Mouse (Mus musculus): ENCODE measurements around the gene Gm4353. TPM values are rescaled to one million over a fixed set of nuclear protein-coding genes. Genes with fewer than 3 reads are reported as not detected.
A peak's percentile ranks its signal among the peaks of the same experiment; 100 is the strongest.

Gene Gm4353
- polyA plus RNA-seq, 1 experiment from 2014 or later: 1.1 TPM

- H3K27me3 ChIP-seq (ENCODE audit: insufficient read depth, low read length): peaks cover 40% of the 10 kb centered on the region
- peak overlapping the region; percentile 99 for H3K4me2 ChIP-seq
- ATAC-seq (ENCODE audit: insufficient read depth): peak; percentile 2; the same call in 1 of the 2 replicates
- no peaks in the 10 kb centered on the region for H3K4me1 ChIP-seq (ENCODE audit: insufficient read depth)
- no peak overlapping the region for H3K27ac ChIP-seq (ENCODE audit: low read depth)
- WGBS: 22% methylated on average over 15 of the region's 15 CpGs
- no peak for DNase-seq
- peak overlapping the region; percentile 50 for H3K4me3 ChIP-seq (ENCODE audit: low read depth, low read length)
- H3K9ac ChIP-seq: no peak overlapping the region
- H3K9me3 ChIP-seq (ENCODE audit: low read depth, low read length): no peaks in the 10 kb centered on the region
- no peak for TF ChIP-seq CTCF (IDR thresholded peaks at IDR 0.05; ENCODE audit: low read depth)
- no peaks in the 10 kb centered on the region for H3K36me3 ChIP-seq (ENCODE audit: insufficient read depth)
Measured at GRCm38 (mm10) chr7:116040470-116041019, 43.9 kb downstream of the Gm4353 start.

GRCm38 (mm10) chr7:116039538-116040466 is 44.6 kb downstream of the Gm4353 start:
- Histone ChIP-seq H3K9me3 (ENCODE audit: low read depth, low read length) (no peaks in the 10 kb centered on the region), H3K36me3 (ENCODE audit: insufficient read depth) (no peaks in the 10 kb centered on the region), H3K4me2 (peak overlapping the region; percentile 99), H3K27ac (ENCODE audit: low read depth) (no peak overlapping the region), H3K9ac (peak overlapping the region; percentile 24; the same call in 1 of the 2 replicates), H3K4me1 (ENCODE audit: insufficient read depth) (no peaks in the 10 kb centered on the region), H3K4me3 (ENCODE audit: low read depth, low read length) (peak overlapping the region; percentile 50), H3K27me3 (ENCODE audit: insufficient read depth, low read length) (peaks cover 42% of the 10 kb centered on the region)
- peak; percentile 92 for TF ChIP-seq CTCF (IDR thresholded peaks at IDR 0.05; ENCODE audit: low read depth)
- peak; percentile 81 for ATAC-seq (ENCODE audit: insufficient read depth)
- under 1% methylated on average over 48 of the region's 48 CpGs for WGBS
- peak; percentile 93 for DNase-seq

- ATAC-seq (ENCODE audit: insufficient read depth) (0 out of 2 replicates have a peak, but pooled peaks have one; percentile 19), DNase-seq (peak; percentile 14)
- H3K4me3 ChIP-seq (ENCODE audit: low read depth, low read length): peak within 1 kb of the TSS; percentile 50
- peaks cover 42% of the 10 kb centered on the region for H3K27me3 ChIP-seq (ENCODE audit: insufficient read depth, low read length)
- H3K9me3 ChIP-seq (ENCODE audit: low read depth, low read length): no peaks in the 10 kb centered on the region
- under 1% methylated on average over 11 of the region's 11 CpGs for WGBS
- H3K9ac ChIP-seq: peak within 1 kb of the TSS; percentile 24; the same call in 1 of the 2 replicates
- no peak for TF ChIP-seq CTCF (IDR thresholded peaks at IDR 0.05; ENCODE audit: low read depth)
- peak within 1 kb of the TSS; percentile 99 for H3K4me2 ChIP-seq
- H3K27ac ChIP-seq (ENCODE audit: low read depth): no peak within 1 kb of the TSS
- no peaks in the 10 kb centered on the region for H3K4me1 ChIP-seq (ENCODE audit: insufficient read depth)
- no peaks in the 10 kb centered on the region for H3K36me3 ChIP-seq (ENCODE audit: insufficient read depth)
Measured at GRCm38 (mm10) chr7:116039196-116039537, 45.3 kb downstream of the Gm4353 start, which contains the start of gene 1110004F10Rik. 1110004F10Rik (plus strand) TSS chr7:116039397.

- DNase-seq: peak; percentile 36
- TF ChIP-seq CTCF (IDR thresholded peaks at IDR 0.05; ENCODE audit: low read depth): no peak
- no peak for ATAC-seq (ENCODE audit: insufficient read depth)
- Histone ChIP-seq H3K36me3 (ENCODE audit: insufficient read depth) (no peaks in the 10 kb centered on the region), H3K4me3 (ENCODE audit: low read depth, low read length) (peak within 1 kb of the TSS; percentile 50), H3K27me3 (ENCODE audit: insufficient read depth, low read length) (peaks cover 45% of the 10 kb centered on the region), H3K9ac (peak within 1 kb of the TSS; percentile 24; the same call in 1 of the 2 replicates), H3K4me2 (peak within 1 kb of the TSS; percentile 99), H3K27ac (ENCODE audit: low read depth) (no peak within 1 kb of the TSS), H3K9me3 (ENCODE audit: low read depth, low read length) (no peaks in the 10 kb centered on the region), H3K4me1 (ENCODE audit: insufficient read depth) (no peaks in the 10 kb centered on the region)
- 1% methylated on average over 11 of the region's 11 CpGs for WGBS
Measured at GRCm38 (mm10) chr7:116038511-116038910, 45.9 kb downstream of the Gm4353 start, which contains the start of gene Sox6. Sox6 (minus strand) TSS chr7:116038796.

GRCm38 (mm10) chr7:116038024-116038423 is 46.4 kb downstream of the Gm4353 start:
- ATAC-seq (ENCODE audit: insufficient read depth): no peak
- H3K4me3 ChIP-seq (ENCODE audit: low read depth, low read length): peak overlapping the region; percentile 50
- peaks cover 45% of the 10 kb centered on the region for H3K27me3 ChIP-seq (ENCODE audit: insufficient read depth, low read length)
- H3K36me3 ChIP-seq (ENCODE audit: insufficient read depth): no peaks in the 10 kb centered on the region
- H3K27ac ChIP-seq (ENCODE audit: low read depth): no peak overlapping the region
- no peak for TF ChIP-seq CTCF (IDR thresholded peaks at IDR 0.05; ENCODE audit: low read depth)
- H3K9ac ChIP-seq: no peak overlapping the region
- H3K4me2 ChIP-seq: peak overlapping the region; percentile 99
- DNase-seq: peak; percentile 35
- H3K4me1 ChIP-seq (ENCODE audit: insufficient read depth): no peaks in the 10 kb centered on the region
- WGBS: 2% methylated on average over 13 of the region's 13 CpGs
- no peaks in the 10 kb centered on the region for H3K9me3 ChIP-seq (ENCODE audit: low read depth, low read length)

GRCm38 (mm10) chr7:116036591-116037555 is 47.6 kb downstream of the Gm4353 start:
- Histone ChIP-seq H3K4me2 (peak overlapping the region; percentile 25; the same call in 1 of the 2 replicates), H3K4me1 (ENCODE audit: insufficient read depth) (no peaks in the 10 kb centered on the region), H3K9me3 (ENCODE audit: low read depth, low read length) (no peaks in the 10 kb centered on the region), H3K4me3 (ENCODE audit: low read depth, low read length) (no peak overlapping the region), H3K27ac (ENCODE audit: low read depth) (no peak overlapping the region), H3K9ac (no peak overlapping the region), H3K36me3 (ENCODE audit: insufficient read depth) (no peaks in the 10 kb centered on the region), H3K27me3 (ENCODE audit: insufficient read depth, low read length) (peaks cover 45% of the 10 kb centered on the region)
- DNase-seq: no peak
- WGBS: 42% methylated on average over 18 of the region's 18 CpGs
- ATAC-seq (ENCODE audit: insufficient read depth): no peak
- no peak for TF ChIP-seq CTCF (IDR thresholded peaks at IDR 0.05; ENCODE audit: low read depth)

Data from lung, embryonic 14.5 days (tissue).